Mouse (Mus musculus) thymus, postnatal 10 days (tissue): ENCODE measurements around the gene Rd3l.

ENCODE experiments used
- DNase-seq, 2 experiments: peaks; one replicate each; pipeline ENCODE4 v3.0.0; 2021; ENCODE audit warnings: low spot score in 2 of 2

Rd3l gene

GRCm38 (mm10) chr12:111980887-111981367, at the start of gene Rd3l:
TSS of gene Rd3l (minus strand) at chr12:111981317.
- DNase-seq = no peak

DNA sequence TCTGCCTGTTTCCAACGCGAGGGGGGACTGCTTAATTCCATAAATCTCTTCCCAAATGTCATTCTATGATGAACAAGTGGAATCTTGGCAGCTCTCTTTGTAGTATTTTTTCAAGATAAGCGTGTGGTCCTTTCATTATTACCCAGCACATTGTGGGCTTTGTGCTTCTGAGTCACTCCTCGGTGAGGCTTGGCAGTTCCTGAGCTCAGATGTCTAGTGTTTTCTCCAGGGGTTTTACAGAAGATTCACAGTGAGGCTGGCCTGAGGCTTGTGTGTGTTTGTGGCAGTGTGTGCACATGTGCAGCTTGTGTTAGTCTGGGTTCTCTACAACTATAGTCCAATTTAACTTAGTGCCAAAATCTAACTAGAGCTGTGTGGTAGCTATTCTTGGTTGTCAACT, 46.3 kb upstream of the Rd3l start:
- no peak for DNase-seq

GRCm38 (mm10) chr12:112025907-112026645, 45.0 kb upstream of the Rd3l start:
- no peak for DNase-seq

GRCm38 (mm10) chr12:112025457-112025856, 44.3 kb upstream of the Rd3l start:
- DNase-seq = no peak

DNA sequence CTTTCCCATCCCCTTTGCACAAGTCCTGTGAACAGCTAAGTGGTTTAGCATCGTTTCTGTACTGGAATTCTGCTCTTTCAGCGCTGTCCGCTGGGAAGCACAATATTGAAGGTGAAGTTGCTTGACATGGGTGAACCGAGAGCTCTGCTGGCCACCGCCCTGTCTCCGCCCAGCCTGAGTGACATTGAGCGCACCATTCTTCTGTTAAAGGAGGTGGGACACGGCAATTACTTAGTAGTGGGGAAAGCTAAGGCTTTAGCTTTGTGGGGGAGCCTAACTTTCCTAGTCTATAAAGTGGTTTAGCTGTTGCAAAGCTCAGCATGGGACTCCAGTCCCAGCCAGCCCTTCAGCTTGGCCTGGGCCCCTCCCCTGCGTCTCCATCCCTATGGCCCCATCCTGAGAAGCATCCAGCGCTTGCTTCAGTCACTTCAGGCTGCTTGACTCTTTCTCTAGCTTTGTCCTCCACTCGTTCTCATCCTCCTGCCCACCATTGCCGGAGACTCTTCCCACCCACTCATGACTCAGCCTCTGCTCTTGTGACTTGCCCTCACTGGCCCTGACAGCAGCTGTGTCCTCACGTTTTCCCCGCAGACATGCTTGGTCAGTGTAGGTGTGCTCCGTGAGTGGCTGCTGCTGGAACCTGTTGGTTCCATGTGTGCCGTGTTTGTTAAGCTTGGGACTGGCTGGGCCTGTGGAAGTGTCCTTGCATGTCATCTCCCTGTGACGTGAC, 43.6 kb upstream of the Rd3l start:
- DNase-seq = no peak

- DNase-seq = no peak
Observed at GRCm38 (mm10) chr12:112023306-112023705, 42.2 kb upstream of the Rd3l start.

GRCm38 (mm10) chr12:112016346-112016745, 35.2 kb upstream of the Rd3l start:
- no peak for DNase-seq

GRCm38 (mm10) chr12:112013271-112013801, 32.2 kb upstream of the Rd3l start:
- no peak for DNase-seq

DNA sequence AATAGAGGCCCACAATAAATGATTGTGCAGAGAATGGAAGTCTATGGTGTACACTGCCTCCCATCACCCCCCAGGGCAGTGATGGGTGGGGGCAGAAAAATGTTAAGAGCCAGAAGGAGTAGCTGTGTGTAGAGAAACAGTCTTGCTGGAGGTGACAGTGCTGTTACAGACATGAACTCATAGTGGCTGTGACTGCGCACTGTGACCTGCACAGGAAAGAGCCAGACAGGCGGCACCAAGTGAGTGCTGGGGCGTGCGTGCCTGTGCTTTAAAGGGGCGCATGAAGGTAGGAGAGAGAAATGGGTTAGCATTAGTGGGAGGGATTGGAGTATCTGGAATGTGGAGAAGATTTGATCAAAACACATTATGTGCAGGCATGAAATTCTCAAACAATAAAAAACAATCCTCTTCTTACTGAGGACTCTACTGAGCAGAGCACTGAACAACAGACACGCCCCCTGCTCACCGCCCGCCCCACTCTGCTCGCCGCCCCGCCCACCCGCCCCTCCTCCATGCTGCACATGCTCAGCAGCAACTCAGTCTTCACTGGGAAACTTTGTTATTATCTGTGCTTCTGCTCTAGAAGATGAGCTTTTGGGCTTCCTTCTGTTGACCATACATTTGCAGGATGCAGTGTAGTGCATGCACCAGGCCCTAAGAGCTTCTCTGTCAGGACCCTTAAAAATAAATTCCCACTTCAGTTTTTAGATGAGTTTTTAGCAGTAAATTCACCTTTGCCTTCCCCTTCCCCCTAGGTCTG, 31.6 kb upstream of the Rd3l start:
- DNase-seq = no peak

- peak; percentile 12 to 62 for DNase-seq
Observed at GRCm38 (mm10) chr12:112001223-112001622, 20.1 kb upstream of the Rd3l start.

DNA sequence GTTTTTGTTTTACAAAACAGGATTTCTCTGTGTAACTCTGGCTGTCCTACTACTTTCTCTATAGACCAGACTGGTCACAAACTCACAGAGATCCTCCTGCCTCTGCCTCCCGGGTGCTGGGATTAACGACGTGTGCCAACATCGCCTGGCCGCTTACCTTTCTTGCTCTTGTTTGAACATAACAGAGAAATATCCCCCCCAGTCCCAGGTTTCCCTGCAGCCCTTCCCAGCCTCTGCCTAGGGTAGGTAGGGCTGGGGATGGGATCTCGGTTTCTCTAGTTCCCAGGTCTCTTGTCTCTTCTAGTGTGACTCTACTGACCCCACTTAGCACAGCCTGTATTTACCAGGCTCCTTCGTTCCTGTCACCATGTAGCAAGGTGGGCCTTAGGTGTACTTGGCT, 18.6 kb upstream of the Rd3l start:
- no peak for DNase-seq

- no peak for DNase-seq
Observed at GRCm38 (mm10) chr12:111995161-111995560, 14.0 kb upstream of the Rd3l start.

DNA sequence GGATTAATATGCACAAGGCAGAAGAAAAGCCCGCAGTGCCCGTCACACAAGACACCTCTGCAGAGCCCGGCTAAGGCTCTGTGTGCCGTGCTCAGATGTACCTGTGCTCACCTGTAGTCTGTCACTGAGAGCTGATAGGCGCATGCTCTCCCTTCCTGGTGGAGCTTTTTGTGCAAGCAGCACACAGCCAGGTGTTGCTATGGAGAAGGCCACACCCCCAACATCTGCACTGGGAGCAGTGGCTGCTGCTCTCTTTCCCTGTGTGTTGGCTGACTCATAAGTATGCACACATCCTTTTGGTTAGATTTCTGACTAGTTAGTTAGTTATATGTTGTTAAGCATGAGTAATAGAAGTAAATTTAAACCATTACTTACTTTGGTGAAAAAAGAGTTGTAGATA, 11.5 kb upstream of the Rd3l start:
- no peak for DNase-seq

- DNase-seq = no peak
Observed at GRCm38 (mm10) chr12:111986756-111987155, 5.6 kb upstream of the Rd3l start.

- DNase-seq = no peak
Observed at GRCm38 (mm10) chr12:111983165-111983564, 2.0 kb upstream of the Rd3l start.

DNA sequence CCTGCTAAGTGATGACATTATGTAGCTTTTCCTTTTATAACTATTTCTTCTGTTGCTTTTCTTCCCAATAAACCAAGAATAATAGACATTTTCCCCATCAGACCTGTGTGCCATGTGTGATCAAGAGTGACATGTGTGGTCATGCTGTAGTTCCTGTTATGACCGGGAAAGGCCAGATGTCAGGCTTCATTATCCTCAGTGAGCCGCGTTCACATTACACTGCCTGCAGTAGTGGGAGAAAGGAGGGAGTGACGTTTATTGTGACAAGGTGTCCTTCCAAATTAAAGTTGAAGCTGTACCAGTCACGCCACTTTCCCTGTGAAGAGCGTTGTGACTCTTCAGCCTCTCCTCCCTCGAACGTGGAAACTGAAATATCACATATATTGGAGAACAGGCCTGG, 714 bp upstream of the Rd3l start:
- DNase-seq = no peak

- DNase-seq = no peak
Observed at GRCm38 (mm10) chr12:111978274-111978673, 2.8 kb downstream of the Rd3l start.

- no peak for DNase-seq
Observed at GRCm38 (mm10) chr12:111977138-111977537, 4.0 kb downstream of the Rd3l start.

- DNase-seq = no peak
Observed at GRCm38 (mm10) chr12:111974578-111974977, 6.5 kb downstream of the Rd3l start.

- no peak for DNase-seq
Observed at GRCm38 (mm10) chr12:111972504-111972903, 8.6 kb downstream of the Rd3l start.

GRCm38 (mm10) chr12:111971231-111971686, 9.9 kb downstream of the Rd3l start, which contains the start of gene Tdrd9:
TSS of gene Tdrd9 (plus strand) at chr12:111971559.
- DNase-seq = no peak

DNA sequence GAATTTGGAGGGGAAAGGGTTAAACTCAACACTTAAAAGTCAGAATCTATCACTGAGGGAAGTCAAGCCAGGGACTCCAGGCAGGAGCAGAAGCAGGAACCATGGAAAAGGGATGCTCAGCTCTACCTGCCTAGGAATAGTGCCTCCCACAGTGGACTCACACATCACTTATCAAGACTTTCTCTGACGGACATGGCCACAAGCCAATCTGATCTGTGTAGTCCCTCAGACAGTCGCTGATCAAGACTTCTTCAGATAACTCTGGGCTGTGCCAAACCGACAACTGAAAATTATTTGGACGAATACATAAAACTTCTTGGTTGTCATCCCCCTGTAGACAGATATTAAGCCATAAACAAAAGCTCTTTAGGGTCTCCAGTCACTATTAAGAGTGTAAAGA, 11.0 kb downstream of the Rd3l start:
- DNase-seq = no peak
